Mouse (Mus musculus): ENCODE results near the gene Hist1h2ai. TPM values are rescaled to one million over a fixed set of nuclear protein-coding genes. Genes with fewer than 3 reads are reported as not detected.
"Not testable (repeated sequence)": the region's sequence is repeated elsewhere in the genome, so short reads cannot be mapped to it uniquely, and the experiment has no call there.

Hist1h2ai gene
- 25.1 TPM in 2 replicates for polyA plus RNA-seq (2015; fragmentation: Nextera tagmentation; extraction: Ambion mirVana)

DNA sequence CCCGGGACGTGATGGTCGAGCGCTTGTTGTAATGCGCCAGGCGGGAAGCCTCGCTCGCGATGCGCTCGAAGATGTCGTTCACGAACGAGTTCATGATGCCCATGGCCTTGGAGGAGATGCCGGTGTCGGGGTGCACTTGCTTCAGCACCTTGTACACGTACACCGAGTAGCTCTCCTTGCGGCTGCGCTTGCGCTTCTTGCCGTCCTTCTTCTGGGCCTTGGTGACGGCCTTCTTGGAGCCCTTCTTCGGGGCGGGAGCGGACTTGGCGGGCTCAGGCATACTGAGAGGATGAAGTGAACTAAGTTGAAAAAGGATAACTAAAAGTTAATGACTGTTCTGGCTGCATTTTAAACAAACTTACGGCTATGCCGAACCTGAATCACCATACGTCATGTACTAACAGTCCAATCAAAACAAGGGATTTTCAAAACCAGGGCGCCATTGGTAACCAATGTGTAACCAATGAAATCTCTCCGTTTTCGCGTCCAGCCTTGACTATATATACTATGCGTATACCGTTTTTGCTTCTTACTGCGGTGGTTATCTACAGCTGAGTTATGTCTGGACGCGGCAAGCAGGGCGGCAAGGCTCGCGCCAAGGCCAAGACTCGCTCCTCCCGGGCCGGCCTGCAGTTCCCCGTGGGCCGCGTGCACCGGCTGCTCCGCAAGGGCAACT lies at the start of gene Hist1h2ai, which contains the start of gene Hist1h2bl:
Hist1h2ai (plus strand) TSS at position 559 of the 676 bp plus-strand sequence.
Hist1h2bl (minus strand) TSS at position 280 of the 676 bp plus-strand sequence.
- not testable (repeated sequence) for H3K9me3 ChIP-seq; H3K27me3 ChIP-seq (replicated peaks); H3K36me3 ChIP-seq
- H3K4me2 ChIP-seq: peak within 1 kb of the TSS; percentile 69
- peak; percentile 89 for ATAC-seq (ENCODE audit: insufficient read depth, low FRiP score, low read depth)
- WGBS: under 1% methylated on average over 36 of the region's 50 CpGs
- peak within 1 kb of the TSS; percentile 96 for H3K27ac ChIP-seq
- H3K4me3 ChIP-seq (replicated peaks): peak within 1 kb of the TSS; percentile 46
- peaks cover 21% of the 10 kb centered on the region for H3K4me1 ChIP-seq
- H3K9ac ChIP-seq: peak within 1 kb of the TSS; percentile 50

DNA sequence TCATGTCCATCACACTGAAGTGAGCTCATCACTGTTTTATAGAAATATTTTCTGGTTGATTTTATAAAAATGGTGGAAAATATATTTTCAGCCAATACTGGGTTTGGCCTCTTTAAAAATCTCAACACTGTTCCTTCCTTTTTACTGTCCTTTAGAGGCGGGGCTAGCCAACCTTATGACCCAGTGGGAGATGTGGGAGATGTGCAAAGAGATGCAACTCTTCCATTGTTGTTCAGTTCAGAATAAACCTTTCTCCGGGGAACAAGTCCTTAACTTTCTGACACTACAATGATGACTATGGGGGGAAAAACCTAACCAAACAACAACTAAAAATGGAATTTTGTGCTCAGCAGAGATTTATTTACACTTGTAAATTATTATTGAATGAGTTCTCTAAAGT lies 38.9 kb upstream of the Hist1h2ai start, which contains the start of gene Olfr1360:
Olfr1360 (minus strand) TSS at position 101 of the 400 bp plus-strand sequence.
- WGBS: 76% methylated on average over 2 of the region's 2 CpGs
- no peaks in the 10 kb centered on the region for H3K27me3 ChIP-seq (replicated peaks)
- H3K4me1 ChIP-seq: no peaks in the 10 kb centered on the region
- H3K4me3 ChIP-seq (replicated peaks): no peak within 1 kb of the TSS
- H3K9me3 ChIP-seq: no peaks in the 10 kb centered on the region
- H3K4me2 ChIP-seq: no peak within 1 kb of the TSS
- no peak for ATAC-seq (ENCODE audit: insufficient read depth, low FRiP score, low read depth)
- H3K9ac ChIP-seq: no peak within 1 kb of the TSS
- H3K27ac ChIP-seq: no peak within 1 kb of the TSS
- no peaks in the 10 kb centered on the region for H3K36me3 ChIP-seq

DNA sequence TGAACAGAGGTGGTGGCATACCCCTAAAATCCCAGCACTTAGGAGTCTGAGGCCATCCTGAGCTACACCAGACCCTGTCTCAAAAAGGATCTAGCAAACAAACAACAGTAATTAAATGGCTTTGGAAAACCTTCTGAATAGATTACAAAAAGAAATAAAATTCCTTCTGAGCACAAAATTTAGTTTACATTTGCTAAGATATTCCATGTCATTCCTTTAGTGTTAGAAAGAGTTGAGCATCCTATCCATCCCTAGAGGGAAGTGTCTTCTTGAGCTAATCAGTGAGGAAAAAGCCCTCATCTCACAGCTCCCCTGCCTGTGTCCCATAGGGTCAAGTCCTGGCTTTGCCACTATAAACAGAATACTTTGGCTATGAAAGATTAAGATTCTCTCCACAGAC lies 18.4 kb upstream of the Hist1h2ai start, which contains the start of gene Olfr1359:
Olfr1359 (plus strand) TSS at position 301 of the 400 bp plus-strand sequence.
- no peak within 1 kb of the TSS for H3K27ac ChIP-seq
- no peak within 1 kb of the TSS for H3K4me2 ChIP-seq
- no peak within 1 kb of the TSS for H3K4me3 ChIP-seq (replicated peaks)
- H3K36me3 ChIP-seq: no peaks in the 10 kb centered on the region
- H3K9ac ChIP-seq: no peak within 1 kb of the TSS
- ATAC-seq (ENCODE audit: insufficient read depth, low FRiP score, low read depth): no peak
- no peaks in the 10 kb centered on the region for H3K4me1 ChIP-seq
- H3K9me3 ChIP-seq: no peaks in the 10 kb centered on the region
- no peaks in the 10 kb centered on the region for H3K27me3 ChIP-seq (replicated peaks)

DNA sequence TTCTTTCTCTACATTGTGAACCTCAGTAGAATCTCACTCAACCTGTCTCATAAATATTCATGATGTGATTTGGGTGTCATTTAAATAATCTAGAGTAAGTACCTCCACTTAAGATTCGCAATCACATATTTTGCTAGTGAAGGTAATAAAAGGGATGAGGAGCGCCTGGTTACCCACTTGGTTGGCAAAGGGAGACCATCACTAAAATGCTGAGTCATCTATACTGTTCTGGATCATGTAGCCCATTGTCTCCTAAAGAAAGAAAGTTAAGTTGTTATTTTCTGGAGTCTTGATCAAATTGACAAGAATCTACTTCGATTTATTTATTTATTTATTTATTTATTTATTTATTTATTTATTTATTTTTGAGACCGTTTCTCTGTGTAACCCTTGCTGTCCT lies 9.6 kb upstream of the Hist1h2ai start:
- Histone ChIP-seq H3K36me3 (no peaks in the 10 kb centered on the region), H3K9ac (no peak overlapping the region), H3K27ac (no peak overlapping the region), H3K4me3 (replicated peaks) (no peak overlapping the region), H3K4me1 (no peaks in the 10 kb centered on the region), H3K4me2 (no peak overlapping the region), H3K27me3 (replicated peaks) (no peaks in the 10 kb centered on the region), H3K9me3 (no peaks in the 10 kb centered on the region)
- WGBS: 71% methylated on average over 4 of the region's 4 CpGs
- no peak for ATAC-seq (ENCODE audit: insufficient read depth, low FRiP score, low read depth)

DNA sequence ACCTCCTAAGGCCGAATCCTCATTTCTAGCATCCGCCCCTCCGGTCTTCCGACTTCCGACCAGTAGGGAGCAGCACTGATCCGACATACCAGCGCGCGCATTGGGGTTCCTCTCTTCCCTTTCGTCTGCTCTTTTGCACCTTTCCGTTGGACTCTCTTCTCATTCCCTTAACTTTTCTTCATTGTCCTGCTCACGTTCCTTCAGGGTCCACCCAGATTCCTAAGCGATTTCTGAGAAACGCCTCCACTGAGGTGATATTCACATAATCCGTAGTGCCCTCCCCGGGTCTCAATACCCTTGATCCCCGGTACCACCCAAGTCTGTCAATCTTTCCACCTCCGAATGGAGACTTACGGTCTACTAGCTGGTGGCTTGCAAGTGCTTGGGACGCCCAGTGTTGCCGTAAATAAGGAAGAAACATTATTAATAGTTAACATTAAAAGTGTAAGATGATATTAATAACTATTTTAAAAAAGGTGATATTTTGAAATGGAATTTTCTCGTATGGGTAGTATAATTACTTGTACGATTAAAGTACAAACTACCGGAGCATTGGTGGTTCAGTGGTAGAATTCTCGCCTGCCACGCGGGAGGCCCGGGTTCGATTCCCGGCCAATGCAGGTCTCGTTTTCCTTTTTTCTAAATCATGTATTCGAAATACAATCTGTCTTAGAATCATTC lies 6.1 kb upstream of the Hist1h2ai start:
- Histone ChIP-seq H3K27me3 (replicated peaks) (no peaks in the 10 kb centered on the region), H3K4me3 (replicated peaks) (peak overlapping the region; percentile 72), H3K9me3 (no peaks in the 10 kb centered on the region), H3K27ac (peak overlapping the region; percentile 89), H3K4me2 (peak overlapping the region; percentile 40), H3K36me3 (no peaks in the 10 kb centered on the region), H3K4me1 (peaks cover 4% of the 10 kb centered on the region), H3K9ac (no peak overlapping the region)
- ATAC-seq (ENCODE audit: insufficient read depth, low FRiP score, low read depth): peak; percentile 68
- 0% methylated on average over 32 of the region's 32 CpGs for WGBS

DNA sequence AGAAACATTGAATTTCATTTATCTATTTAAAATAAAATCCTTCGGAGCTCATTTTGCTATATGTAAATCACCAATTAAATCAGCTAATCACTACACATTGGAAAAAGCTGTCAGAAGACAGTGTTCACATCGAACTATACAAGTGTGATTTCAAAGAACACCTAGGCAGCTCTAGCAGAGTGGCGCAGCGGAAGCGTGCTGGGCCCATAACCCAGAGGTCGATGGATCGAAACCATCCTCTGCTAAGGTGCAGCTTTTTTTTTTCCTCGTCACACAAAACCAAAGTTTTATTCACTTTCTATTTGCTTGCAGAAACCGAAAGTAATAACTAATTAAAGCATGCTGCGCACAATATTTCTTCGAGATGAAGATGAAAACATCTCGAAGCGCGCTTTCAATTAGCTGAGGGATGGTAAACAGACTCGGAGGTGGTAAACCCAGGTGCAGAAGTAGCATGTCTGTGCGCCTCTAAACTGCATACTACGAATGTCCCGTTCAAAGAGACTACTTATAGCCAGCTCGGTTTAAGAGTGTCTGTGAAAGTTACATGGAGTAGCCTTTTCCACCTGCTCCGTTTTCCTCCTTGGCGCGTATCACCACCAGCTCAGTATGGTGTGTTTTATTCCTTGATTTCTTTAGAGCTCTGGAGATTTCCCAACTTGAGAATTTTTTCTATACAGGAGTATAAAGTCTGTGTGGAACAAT lies 5.2 kb upstream of the Hist1h2ai start:
- H3K4me3 ChIP-seq (replicated peaks): peak overlapping the region; percentile 46
- peak overlapping the region; percentile 69 for H3K4me2 ChIP-seq
- H3K27me3 ChIP-seq (replicated peaks): no peaks in the 10 kb centered on the region
- WGBS: 2% methylated on average over 22 of the region's 22 CpGs
- ATAC-seq (ENCODE audit: insufficient read depth, low FRiP score, low read depth): peak; percentile 78
- peak overlapping the region; percentile 45 for H3K9ac ChIP-seq
- H3K4me1 ChIP-seq: peaks cover 8% of the 10 kb centered on the region
- H3K27ac ChIP-seq: peak overlapping the region; percentile 57; the same call in 1 of the 2 replicates
- no peaks in the 10 kb centered on the region for H3K36me3 ChIP-seq
- no peaks in the 10 kb centered on the region for H3K9me3 ChIP-seq

DNA sequence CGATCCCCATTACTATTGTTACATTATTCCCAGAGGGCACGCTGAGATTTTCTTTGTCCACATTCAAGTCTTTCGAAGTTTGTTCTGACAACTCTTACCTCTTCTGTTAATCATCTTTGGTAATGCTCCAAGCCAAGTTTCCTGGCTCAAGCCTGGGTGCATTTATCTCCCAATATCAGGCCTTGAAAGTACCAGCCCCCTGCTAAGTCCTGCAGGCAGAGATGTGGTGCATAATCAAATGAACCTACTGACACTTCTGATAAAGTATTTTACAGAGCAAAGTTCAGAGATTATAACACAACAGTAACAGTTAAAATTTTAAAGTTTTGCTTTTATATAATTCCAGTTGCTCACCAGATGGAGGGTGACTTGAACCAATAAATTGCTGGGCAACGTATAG lies 4.5 kb upstream of the Hist1h2ai start:
- Histone ChIP-seq H3K36me3 (no peaks in the 10 kb centered on the region), H3K4me3 (replicated peaks) (peak overlapping the region; percentile 46), H3K4me2 (peak overlapping the region; percentile 69), H3K27ac (no peak overlapping the region), H3K9ac (no peak overlapping the region), H3K9me3 (no peaks in the 10 kb centered on the region), H3K4me1 (peaks cover 8% of the 10 kb centered on the region), H3K27me3 (replicated peaks) (no peaks in the 10 kb centered on the region)
- WGBS: 27% methylated on average over 4 of the region's 4 CpGs
- ATAC-seq (ENCODE audit: insufficient read depth, low FRiP score, low read depth): no peak

DNA sequence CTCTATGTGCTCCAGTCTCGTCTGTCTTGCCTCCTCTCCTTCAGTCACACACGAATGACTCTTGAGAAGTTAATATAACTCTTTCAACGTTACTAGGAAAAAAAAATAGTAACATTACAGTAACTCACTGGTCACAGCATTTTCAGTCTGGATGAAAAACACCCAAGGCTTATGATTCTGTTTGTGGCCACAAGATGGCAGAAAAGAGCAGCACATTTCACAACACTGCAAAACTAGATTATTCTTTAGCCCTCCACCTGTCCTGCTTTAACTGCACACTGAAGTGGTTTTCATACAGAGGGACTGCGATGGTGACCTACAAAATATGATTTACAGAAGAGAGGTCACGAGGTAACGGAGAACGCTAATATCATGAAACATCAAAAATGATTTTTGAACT lies 1.5 kb upstream of the Hist1h2ai start:
- H3K27ac ChIP-seq: peak overlapping the region; percentile 92
- 0 out of 2 replicates have a peak overlapping the region, but pooled peaks have one; percentile 38 for H3K9ac ChIP-seq
- H3K4me3 ChIP-seq (replicated peaks): peak overlapping the region; percentile 46
- ATAC-seq (ENCODE audit: insufficient read depth, low FRiP score, low read depth): no peak
- no peaks in the 10 kb centered on the region for H3K36me3 ChIP-seq
- no peaks in the 10 kb centered on the region for H3K27me3 ChIP-seq (replicated peaks)
- H3K9me3 ChIP-seq: no peaks in the 10 kb centered on the region
- WGBS: under 1% methylated on average over 7 of the region's 7 CpGs
- peak overlapping the region; percentile 69 for H3K4me2 ChIP-seq
- peaks cover 18% of the 10 kb centered on the region for H3K4me1 ChIP-seq

DNA sequence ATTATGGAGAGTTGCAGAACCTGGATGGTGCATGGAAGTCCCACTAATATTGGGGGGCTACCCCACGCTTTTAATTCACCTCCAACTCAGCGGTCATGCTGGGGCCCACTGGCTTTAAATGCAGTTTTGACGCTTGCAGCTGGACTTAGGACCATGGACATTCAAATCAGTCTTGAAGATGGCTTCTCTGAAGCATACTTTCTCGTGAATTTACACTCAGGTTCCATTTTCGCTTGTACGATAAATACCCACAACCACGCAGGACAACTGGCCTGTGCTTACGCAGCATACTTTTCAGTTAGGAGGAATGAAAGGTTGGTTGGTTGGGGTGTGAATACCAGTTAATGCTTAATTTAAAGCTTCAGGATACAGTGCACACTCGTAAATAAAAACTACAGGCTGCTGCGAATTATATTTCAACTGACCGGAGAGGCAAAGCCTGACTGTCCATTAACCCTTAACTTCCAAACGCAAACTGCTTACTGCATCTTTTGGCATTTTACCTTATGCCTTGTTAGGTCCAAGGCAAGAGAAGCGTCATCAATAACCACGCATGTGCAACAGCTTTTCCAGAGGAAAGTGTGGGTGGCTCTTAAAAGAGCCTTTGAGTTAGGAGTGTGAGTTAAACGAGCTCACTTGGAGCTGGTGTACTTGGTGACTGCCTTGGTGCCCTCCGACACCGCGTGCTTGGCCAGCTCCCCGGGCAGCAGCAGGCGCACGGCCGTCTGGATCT lies 925 bp upstream of the Hist1h2ai start:
- ATAC-seq (ENCODE audit: insufficient read depth, low FRiP score, low read depth): no peak
- Histone ChIP-seq H3K36me3 (no peaks in the 10 kb centered on the region), H3K27me3 (replicated peaks) (no peaks in the 10 kb centered on the region), H3K9ac (peak overlapping the region; percentile 38; the same call in 1 of the 2 replicates), H3K4me3 (replicated peaks) (peak overlapping the region; percentile 46), H3K9me3 (no peaks in the 10 kb centered on the region), H3K27ac (peak overlapping the region; percentile 92), H3K4me2 (peak overlapping the region; percentile 69), H3K4me1 (peaks cover 18% of the 10 kb centered on the region)
- under 1% methylated on average over 22 of the region's 22 CpGs for WGBS

DNA sequence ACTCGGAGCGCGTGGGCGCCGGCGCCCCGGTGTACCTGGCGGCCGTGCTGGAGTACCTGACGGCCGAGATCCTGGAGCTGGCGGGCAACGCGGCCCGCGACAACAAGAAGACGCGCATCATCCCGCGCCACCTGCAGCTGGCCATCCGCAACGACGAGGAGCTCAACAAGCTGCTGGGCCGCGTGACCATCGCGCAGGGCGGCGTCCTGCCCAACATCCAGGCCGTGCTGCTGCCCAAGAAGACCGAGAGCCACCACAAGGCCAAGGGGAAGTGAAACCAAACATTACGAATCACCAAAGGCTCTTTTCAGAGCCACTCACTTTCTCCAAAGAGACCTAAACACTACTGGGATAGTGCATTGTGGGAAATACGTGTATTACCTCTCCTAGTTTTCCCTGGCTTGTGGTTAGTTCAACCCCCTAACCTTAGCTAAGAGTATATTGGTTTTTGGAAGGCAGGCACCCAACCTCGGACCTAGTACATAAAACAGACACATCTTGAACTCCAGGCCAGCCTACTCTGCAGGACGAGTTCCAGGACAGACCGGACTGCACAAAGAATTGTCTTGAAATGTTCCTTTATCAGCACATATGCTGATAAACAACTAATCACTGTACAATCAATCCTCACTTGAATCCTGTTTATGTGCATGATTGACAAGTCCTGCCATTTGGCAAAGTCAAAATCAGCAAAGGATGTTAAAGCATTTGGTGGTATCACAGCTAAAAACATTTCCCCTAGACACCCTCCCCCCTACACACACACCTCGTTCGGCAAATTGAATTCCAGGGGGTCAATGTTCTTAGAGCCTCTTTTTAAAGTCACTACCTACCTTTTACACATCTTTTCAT lies 544 bp downstream of the Hist1h2ai start:
- Histone ChIP-seq H3K4me1 (peaks cover 21% of the 10 kb centered on the region), H3K27ac (peak overlapping the region; percentile 96), H3K4me2 (peak overlapping the region; percentile 69), H3K4me3 (replicated peaks) (peak overlapping the region; percentile 46), H3K9ac (peak overlapping the region; percentile 50)
- H3K36me3 ChIP-seq; ATAC-seq (ENCODE audit: insufficient read depth, low FRiP score, low read depth); H3K9me3 ChIP-seq; H3K27me3 ChIP-seq (replicated peaks): not testable (repeated sequence)
- under 1% methylated on average over 16 of the region's 38 CpGs for WGBS

Data from stomach, embryonic 15.5 days (tissue).